Mouse (Mus musculus) left cerebral cortex, postnatal 25 days (tissue): ENCODE data around the gene Ltf. TPM values are rescaled to one million over a fixed set of nuclear protein-coding genes. Genes with fewer than 3 reads are reported as not detected.

Source experiments
- DNase-seq, 2 experiments: peaks; one replicate each; pipeline ENCODE4 v3.0.0; 2022; ENCODE audit warnings: low spot score in 2 of 2, mixed read lengths in 1 of 2
- intact Hi-C: fragments of 180-260 bp; cut with DNase I; formaldehyde crosslinking; loops from one replicate; pipeline ENCODE4 v1.15.1; 2025
- total RNA-seq, 2 experiments: library from RNA; stranded (reverse); gene quantifications; 2 replicates each; pipeline ENCODE4 v1.2.3; 2021

Ltf gene
- total RNA-seq, 2 experiments from 2014 or later, result not detected

DNA sequence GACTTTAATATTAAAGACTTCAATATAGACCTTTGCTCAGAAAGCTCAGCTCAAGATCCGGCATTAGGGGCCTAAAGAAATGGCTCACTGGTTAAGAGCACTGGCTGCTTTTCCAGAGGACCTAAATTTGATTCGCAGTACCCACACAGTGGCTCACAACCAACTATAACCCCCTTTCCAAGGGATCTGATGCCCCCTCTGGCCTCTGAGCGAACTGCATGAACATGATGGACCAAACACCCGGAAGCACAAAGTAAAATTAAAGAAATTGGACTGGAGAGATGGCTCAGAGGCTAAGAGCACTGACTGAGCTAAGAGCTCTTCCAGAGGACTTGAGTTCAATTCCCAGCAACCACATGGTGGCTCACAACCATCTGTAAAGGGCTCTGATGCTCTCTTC, 3.4 kb upstream of the Ltf start:
- intact Hi-C loops, result no loop called here
- DNase-seq, result no peak

DNA sequence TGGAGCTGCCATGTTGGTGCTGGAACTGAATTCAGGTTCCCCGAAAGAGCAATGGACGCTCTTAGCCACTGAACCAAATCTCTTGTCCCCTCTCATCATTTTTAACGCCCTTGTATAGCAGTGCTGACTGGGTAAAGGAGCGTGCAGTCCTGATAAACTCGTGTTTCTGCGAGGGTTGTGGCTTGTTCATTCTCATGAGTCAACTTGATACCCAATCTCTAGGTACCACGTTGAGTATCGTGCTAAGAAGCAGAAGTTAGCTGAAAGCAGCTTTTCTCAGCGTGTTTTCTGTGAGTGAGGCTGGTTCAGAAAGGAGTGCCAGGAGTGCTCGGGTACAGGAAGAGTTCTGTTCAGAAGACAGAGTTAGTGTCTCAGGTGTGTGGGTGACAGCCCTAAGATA, 7.7 kb downstream of the Ltf start:
- intact Hi-C loops, result no loop called here

DNA sequence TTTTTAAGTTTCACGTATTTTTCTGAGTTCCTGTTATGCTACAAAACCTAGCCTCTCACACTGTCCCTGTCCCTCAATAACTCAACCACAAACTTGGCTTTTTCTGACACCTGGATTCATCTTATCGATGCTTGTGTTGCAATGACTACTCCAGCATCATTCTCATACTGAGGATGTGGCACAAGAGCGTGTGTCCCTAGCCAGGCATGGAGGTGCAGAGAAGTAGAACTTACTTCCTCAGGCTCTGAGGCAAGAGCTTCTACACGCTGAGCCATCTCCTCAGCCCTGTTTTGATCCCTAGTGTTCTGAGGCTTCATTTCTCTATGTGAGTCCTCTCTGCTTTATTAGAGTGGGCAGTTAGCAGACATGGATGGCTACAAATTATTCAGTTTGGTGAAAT, 14.6 kb downstream of the Ltf start:
- DNase-seq, result no peak
- intact Hi-C loops, result no loop called here

More for the DNA sequence above, 7.7 kb downstream of the Ltf start:
- DNase-seq, result no peak

GRCm38 (mm10) chr9:111039966-111040365, 20.9 kb downstream of the Ltf start:
- intact Hi-C loops, result no loop called here
- DNase-seq, result no peak

DNA sequence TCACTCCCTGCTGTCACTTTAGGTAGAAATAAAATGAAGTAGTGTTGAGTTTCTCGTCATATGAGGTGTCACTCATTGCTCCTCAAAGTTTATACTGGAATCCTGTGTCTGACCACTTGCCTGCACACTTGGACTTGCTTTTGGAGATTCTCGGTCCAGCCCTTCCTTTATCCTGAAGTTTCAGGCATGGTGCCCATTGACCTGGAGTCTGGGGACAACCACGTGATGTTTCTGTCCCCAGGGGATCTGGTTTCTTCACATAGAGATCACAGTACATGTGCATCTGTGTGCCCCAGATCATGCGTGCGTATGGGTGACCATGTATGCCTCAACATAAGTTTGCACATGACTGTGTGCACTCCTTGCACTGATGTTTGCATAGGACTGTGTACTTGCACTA, 23.2 kb downstream of the Ltf start:
- intact Hi-C loops, result no loop called here
- no peak for DNase-seq

DNA sequence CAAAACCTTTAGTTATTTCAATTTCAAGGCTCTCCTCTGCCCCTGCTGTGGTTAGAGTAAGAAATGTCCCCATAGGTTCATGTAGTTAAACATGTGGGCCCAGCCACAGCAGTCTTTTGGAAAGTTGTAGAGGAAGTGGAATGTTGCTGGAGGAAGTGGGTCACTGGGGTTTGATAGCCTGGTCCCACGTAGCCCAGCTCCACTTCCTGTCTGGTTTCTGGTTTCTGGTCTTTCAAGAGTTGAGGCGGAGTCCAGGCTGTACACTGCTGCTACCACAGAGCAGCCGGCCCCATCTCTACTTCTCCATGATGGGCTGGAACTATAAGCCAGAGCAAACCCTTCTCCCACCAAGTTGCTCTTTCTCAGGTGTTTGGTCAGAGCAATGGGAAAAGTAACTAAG, 27.2 kb downstream of the Ltf start:
- no peak for DNase-seq
- intact Hi-C loops, result no loop called here

- intact Hi-C loops, result no loop called here
- DNase-seq, result no peak
Measured at GRCm38 (mm10) chr9:111047266-111047665, 28.2 kb downstream of the Ltf start.

DNA sequence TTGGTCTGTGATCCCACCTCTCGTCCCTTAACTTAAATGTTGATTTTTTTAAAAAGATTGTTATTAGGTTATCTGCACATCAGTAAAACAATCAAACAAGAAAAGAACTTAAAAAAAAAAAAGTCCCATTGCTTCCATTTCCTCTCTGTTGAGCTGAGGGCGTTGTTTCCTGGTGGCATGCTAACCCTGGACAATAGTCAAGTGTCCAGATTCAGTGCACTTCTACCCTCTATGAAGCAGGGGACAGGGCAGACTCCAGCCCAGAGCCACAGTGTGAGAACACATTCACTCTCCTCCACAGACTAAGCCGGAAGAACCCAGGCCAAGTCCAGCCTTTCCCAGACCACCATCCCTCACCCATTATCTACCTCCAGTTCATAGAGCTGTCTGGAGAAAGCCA, 29.4 kb downstream of the Ltf start:
- no peak for DNase-seq

DNA sequence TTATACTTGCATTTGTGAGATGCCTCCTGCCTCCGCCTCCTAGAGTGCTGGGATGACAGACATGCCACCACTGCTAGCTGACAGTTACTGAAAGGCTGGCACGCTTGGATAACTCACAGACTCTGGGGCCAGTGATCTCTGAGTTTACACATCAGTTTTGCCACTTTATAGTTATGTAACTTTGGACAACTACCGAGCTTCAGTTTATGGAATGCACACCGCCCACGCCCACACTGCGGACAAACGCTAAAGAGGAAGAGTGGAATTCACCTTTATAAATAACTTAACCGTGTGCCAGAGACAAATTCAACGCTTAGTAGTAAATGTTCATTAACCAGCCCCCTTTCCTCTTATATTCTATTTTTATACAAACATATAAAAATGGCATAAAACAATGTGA, 35.9 kb downstream of the Ltf start:
- DNase-seq, result no peak
- intact Hi-C loops, result no loop called here

More for the DNA sequence above, 29.4 kb downstream of the Ltf start:
- intact Hi-C loops, result no loop called here

DNA sequence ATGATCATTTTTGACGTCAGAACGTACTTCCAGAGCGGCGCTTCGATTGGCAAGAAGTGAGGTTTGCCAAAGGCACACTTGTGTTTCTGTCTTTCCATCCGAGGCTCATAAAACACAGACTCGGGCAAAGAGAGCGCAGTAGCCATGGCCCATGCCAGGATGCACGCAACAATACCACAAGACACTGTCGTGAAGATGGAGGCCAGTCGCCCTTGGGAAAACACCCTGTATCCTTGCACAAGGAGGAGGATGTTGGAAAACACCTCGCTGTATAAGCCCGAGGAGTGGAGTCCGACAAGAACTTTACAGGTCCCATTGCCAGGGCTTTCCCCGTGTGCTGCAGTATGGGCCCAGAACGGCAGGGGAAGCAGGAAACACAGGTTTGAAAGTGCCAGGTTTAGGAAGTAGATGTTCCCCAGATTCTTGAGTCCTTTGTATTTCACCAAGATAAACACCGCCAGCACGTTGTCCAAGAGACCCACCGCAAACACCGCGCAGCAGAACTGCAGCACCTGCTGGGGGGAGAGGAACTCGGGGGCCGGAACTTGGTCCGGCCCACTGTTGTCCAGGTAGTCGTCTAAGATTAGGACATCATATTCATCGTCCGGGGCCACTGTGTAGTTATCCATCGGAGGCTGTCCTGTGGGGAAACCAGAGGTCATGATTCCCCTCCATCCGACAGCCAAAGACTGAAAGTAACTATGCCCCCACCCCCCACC, 36.9 kb downstream of the Ltf start:
- intact Hi-C loops, result no loop called here
- no peak for DNase-seq

- intact Hi-C loops, result no loop called here
- no peak for DNase-seq
Measured at GRCm38 (mm10) chr9:111056519-111056797, 37.4 kb downstream of the Ltf start.

DNA sequence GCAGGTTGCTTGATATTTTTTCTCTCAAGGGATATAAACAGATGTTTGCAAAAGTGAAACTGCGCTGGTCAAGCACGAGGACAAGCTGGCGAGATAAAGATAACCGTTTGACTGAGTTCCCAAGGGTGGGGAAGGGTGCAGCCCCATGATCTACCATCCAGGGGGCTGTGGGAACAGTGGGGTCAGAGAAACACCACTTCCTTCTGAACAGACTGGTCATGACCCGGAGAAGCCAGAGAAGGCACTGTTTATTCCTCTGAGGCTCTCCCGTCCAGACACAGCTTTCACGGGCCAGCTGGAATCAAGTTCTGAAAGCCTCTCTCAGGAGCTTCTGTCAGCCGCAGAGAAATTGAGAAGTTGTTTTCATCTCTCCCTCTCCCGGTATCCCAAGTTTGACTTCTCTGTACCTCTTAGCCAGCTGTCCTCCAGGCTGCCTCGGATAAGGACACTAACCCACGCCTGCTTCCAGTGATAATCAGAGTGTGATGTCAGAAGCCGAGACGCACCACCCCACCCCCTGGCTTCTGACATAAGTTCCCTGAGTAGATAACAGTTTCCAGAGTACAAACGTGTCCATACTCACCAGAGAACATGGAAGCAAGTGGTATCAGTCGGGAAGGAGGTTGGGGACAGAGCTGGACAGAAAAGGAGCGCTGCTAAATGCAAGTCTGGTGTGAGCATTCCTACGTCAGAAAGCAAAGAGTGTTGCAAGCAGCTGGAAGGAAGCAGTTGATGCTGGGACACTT, 37.9 kb downstream of the Ltf start, which contains the start of gene Ccrl2:
Gene Ccrl2, minus strand, starts transcription at position 722 of the 746 bp plus-strand sequence.
- intact Hi-C loops, result no loop called here
- DNase-seq, result peak in 1 of 2 experiments; percentile 14

DNA sequence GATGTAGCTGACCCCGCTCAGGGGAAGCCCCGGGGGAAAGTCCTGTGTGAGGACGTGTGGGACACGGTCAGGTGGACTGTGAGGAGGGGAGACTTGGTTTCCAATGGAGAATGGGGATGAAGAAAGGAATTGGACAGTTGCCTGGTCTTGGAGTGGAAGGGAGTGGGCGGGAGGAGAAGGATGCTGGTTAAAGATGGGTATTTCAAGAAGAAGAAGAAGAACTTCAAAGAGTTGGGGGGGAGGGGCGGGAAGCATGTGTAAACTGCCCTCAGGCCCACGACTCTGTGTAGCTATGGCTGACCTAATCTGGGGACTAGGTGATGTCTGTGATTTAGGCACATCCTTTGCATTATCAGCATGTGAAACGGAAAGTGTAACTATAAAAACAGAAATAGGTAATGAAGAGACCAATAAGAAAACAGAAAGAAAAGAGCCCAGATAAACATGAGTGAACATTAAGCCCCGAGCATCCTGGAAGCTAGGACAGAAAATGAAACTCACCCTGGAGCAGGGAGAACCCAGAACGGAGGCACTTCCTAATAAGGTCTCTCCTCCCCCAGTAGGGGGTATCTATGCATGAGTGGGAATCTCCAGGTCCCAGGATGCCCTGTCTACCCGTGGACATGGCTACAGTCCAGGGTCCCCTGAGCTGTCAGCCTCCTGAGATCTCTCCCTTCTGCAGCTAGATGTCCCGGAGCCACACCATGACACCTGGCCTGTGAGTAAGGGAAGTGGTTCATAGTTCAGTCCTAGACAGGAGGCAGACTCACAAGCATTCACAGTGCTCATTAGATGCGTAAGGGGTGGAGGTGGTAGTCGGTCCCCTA, 38.7 kb downstream of the Ltf start:
- intact Hi-C loops, result no loop called here
- DNase-seq, result peak in 1 of 2 experiments; percentile 20

GRCm38 (mm10) chr9:111058943-111059556, 40.0 kb downstream of the Ltf start:
- DNase-seq, result no peak
- intact Hi-C loops, result no loop called here

DNA sequence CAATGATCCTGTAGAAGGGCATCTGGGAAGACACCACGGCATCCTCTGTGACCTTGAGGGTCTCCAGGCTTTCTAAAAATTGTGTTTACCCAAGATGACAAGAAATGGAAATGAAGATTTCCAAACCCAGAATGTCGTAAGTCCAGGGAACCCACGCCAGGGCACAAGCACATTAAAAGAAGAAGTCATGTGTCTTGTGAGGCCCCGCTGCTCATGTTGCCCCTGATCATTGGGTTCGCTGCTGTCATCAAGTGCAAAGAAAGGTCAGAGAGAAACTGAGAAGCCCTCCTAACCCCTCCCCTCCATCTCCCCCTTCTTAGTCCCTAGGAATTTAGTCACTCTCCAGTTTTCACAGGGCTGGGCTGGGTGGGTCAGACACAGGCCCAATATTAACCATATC, 43.8 kb downstream of the Ltf start:
- intact Hi-C loops, result no loop called here
- no peak for DNase-seq

DNA sequence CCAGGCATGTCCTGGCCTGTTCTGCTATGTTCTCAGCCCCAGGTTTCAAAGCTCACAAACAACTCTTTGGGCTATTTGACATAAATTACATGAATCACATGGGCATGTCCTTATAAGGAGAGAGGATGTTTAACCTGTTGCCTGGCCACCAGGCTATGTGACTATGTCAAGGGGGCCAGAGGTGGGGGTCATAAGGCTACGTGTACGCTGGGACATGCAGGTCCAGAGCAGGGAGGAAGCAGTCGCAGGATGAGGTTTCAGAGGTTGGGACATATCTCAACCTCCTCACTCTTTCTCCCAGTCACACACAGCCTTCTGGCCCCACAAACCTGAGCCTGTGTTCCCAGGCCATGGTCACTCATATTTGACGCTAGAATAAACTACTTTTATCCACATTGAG, 48.0 kb downstream of the Ltf start:
- DNase-seq, result no peak
- intact Hi-C loops, result no loop called here

DNA sequence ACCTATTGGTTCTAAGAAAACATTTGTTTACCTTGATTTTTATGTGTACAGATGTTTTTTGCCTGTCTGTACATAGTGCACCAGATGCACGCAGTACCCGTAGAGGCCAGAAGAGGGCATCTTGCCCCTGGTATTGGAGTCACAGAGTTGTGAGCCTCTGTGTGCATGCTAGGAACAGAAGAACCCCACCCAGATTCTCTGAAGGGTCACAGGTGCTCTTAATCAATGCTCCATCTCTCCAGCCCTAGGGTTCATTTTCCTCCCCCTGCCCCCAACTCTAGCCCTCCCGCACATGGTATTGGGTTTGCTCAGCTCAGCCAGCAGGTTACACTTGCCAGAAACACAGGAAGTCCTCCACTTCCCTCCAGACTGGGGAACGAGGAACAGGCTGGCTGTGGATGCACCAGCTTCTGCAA, 51.5 kb downstream of the Ltf start:
- intact Hi-C loops, result loop anchor here (5.0 kb wide), 1 partner anchor 148 kb away; no protein-coding TSS in a partner anchor
- DNase-seq, result peak in 1 of 2 experiments; percentile 28

DNA sequence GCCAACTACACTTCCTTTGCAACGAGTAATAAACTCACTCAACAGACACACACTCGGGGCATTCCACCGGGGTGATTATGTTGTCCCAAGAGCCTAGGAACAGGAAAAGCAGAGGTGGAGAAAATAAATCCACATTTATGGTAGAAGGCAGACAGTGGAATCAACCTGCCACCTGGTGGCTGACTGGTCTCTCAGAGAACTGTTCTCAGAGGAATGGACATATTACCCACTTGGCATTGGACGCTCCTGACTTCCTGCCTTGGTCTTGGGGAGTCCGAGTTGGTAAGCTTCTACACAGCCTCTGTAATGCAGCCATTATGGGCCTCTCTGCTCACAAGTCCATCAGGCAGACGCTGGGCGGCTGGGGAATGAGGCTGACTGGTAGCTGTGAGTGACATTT, 53.1 kb downstream of the Ltf start:
- intact Hi-C loops, result loop anchor here (1.0 to 5.0 kb wide), 2 partner anchors 75 to 150 kb away; no protein-coding TSS in a partner anchor
- DNase-seq, result peak in 1 of 2 experiments; percentile 39

DNA sequence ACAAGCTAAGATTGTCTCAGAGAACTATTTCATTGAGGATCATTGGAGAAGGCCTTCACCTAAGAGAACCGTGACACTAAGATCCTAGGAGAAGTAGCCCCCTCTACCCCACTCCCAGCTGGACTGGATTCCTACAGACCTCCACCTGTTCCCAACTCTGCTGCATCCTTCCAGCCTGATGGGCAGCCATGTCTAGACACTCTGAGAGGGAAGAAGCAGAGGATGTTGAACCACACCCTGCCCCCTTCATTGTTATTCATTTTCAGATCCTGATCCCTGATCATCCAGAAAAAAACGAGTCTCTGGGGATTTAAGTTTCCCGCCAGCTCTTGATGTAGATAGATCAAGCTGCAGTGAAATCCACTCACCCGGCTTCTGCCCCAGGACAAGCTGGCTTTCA, 53.9 kb downstream of the Ltf start:
- DNase-seq, result no peak
- intact Hi-C loops, result loop anchor here (1.0 to 5.0 kb wide), 2 partner anchors 76 to 151 kb away; no protein-coding TSS in a partner anchor

- intact Hi-C loops, result no loop called here
- peak in 1 of 2 experiments; percentile 13 for DNase-seq
Measured at GRCm38 (mm10) chr9:111077745-111078144, 58.7 kb downstream of the Ltf start.
